Mouse (Mus musculus) thymus, postnatal 10 days (tissue): ENCODE measurements around the gene Gpa33.

Experiments
- DNase-seq, 2 experiments: peaks; one replicate each; pipeline ENCODE4 v3.0.0; 2021; ENCODE audit warnings: low spot score in 2 of 2

The Gpa33 gene

DNA sequence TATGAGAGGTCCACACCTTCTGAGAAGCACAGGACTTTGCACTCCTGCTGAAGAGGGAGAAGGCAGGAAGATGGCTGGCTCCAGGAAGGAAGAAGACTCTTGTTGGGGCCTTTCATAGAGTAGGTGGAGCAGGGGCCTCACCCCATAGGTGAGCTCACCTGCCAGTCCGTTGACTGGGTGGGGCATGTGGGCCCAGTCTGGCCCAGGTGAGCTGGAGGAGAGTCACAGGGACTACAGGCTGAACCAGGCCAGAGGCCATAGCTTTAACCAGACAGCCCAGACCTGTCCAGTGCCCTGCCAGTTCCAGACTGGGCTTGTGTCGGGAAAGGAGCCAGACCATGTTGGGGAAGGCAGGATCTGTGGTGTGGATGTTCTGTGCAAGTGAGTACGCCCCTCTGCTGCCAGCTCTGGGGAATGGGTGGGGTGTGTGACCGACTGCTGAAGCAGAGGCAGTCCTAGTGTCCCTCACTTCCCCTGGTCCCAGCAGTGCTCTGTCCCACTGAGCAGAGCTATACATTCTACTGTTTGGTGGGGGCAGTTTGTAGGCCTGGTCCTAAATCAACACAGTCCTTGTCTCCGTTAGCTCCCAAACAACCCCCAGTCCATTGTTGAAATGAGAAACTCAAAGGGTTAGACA lies at the start of gene Gpa33:
Gene Gpa33, plus strand, starts transcription at position 15 of the 637 bp plus-strand sequence.
- no peak for DNase-seq

DNA sequence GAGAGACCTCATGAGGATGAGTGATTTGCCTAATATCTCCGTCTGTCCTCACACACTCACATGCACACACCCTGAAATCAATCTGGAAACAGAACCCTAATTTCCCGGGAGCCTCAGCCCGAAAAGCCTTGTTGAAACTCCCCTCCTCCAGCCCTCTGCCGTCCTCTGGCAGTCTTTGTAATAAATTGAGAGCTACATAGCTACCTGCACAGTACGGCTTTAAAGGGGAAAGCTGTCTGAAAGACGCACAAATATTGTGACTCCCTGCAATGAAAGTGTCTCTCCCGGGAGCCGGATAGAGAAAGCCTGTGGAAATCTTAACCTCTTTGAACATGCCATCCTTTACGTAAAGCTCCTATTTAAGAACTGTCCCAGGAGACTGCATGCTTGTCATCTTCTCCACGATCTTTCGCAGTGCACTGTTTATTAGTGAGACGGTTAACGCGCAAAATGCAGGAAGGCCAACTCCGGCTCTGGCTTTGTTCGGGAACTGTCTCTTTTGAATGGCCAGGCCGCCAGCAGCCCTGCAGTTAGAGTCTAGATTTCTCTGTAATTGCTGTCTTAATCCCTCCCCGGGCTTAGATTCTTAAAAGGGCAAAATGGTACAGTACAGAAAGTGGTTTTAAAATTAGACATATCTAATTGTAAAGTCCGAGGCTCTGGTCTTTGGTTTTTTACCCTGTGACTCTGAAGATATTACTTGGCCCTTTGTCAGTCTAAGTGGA lies 41.4 kb upstream of the Gpa33 start:
- no peak for DNase-seq

DNA sequence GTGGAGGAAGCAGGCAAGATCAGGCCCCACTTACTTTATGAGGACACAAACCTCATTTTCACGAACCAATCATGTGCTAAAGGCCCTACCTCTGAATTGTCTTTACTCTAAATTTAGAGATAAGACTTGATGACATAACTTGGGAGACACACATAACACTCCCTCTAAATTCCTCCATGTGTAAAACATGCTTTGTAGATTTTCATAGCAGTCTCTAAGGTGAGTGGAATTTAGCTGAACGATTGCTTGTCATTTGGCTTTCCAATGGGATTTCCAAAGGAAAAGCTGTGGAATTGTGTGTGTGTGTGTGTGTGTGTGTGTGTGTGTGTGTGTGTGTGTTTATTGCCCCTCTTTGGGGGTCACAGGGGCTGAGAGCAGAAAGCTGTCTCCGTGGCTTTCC lies 40.7 kb upstream of the Gpa33 start:
- no peak for DNase-seq

DNA sequence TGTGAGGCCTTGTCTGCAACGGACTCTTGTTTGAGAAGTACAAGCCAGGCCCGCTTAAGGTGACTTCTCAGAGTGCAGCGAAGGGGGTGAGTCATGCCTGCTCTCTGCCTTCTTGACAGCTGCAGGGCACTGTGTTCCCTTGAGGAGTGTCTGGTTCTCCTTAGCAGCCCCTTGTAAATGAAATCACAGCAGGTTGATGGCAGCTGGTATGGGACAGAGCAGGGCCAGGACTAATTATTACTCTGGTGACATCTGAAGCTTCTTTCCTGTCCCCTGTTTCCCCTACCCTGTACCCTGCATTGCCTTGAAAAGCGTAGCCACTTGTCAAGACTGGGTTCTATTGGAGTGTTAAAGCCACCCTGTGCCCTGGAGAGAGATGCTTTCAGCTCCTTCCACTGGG lies 40.3 kb upstream of the Gpa33 start:
- DNase-seq = no peak

DNA sequence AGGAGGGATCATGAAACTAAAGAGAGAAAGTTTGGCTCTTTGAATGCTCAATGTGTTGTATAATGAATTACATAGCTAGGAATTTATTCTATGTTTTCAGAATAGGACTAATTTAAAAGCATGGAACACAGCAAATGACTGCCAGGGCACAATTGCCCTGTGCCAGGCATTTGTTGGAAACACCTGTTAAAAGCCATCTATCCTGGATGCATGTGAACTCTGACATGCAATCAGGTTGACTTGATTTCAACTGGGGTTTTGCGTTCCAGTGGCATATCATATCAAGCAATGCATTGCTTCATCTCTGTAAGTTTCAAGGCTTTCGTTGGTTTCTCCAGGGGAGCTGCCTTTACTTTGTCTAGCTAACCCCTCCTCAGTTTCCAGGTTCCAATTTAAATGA lies 39.7 kb upstream of the Gpa33 start:
- no peak for DNase-seq

DNA sequence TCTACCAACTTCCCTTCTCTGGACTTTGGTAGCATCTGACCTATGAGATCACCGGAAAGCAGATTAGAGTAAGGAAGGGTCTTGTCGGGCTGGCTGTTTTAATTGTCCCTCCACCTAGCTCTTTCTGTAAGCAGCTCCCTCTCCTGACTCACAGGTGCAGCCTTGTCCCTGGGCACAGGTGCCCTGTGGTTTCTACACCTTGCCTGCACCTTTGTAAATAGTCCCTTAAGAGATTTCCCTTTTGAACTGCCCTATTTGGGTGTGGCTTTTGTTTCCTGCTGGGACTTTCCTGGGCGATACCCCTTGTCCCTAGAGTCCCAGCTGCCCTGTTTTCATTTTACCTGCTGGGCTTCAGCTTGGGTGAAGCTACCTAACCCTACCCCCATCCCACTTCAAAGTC lies 35.6 kb upstream of the Gpa33 start:
- DNase-seq = no peak

DNA sequence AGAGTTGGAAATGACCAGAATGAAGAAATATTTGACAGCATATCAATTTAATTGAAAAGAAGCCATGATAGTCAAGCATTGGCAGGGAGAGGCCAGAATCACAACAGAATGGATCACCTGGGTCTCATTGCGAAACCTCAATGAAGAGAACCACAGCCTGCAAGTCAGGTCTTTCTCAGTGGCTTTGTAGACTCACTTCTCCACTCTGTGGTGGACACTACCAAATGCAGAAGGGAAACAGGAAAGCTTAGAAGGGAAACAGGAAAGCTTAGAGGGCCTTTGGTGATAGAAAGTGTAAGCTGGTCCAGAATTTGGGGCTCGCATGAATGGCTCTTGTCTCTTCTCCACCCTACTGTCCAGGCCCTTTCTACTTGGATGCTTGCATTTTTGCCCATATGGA lies 31.9 kb upstream of the Gpa33 start:
- no peak for DNase-seq

DNA sequence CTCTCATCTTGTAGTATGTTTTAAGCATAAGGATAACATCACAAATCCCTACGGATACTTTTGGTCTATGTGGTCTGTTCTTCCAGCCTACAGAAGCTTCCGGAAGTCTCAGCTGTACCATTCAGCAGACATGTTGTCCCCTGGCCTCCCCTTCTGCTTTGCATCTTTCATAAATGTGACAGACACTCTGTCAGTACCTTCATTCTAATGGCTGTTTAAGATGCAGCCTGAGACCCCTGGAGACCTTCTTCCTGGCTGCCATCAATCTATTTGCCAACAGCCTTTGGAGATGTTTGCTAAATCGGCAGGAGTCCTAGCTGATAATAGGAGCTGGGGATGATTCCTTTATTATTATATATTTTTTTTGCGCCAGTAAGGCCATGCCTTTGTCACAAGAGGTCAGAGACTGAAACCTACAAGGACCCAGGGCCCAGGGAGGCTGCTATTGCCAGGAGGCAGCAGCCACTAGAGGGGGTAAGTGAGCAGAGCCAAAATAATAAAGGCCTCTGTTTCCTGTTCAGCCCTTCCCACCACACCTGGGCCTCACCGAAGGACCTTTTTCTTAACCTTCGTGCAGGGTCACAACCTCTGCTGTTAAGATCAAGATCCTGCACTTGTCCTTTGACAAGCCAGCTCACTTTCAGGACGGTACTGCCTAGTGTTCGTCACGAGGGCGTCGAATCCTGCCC lies 27.0 kb upstream of the Gpa33 start:
- peak; percentile 33 to 74 for DNase-seq

DNA sequence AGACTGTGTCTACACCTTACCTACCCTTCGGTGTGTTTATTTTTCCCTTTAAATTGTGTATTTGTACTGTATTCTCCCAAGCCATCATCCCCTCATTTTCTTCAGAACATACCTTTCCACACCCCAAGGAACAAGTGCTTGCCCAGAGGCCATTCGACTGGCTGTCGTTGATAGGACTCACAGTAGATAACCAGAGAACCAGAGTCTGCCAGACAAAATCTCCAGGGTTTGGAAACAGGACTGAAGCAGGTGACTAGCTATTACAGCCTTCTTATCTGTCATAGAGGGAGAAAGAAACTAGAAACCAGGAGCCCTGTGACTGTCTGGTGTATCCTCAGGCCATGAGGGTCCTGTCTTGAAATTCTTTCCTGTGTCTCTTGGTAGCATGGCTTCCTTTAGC lies 25.2 kb upstream of the Gpa33 start:
- DNase-seq = no peak

DNA sequence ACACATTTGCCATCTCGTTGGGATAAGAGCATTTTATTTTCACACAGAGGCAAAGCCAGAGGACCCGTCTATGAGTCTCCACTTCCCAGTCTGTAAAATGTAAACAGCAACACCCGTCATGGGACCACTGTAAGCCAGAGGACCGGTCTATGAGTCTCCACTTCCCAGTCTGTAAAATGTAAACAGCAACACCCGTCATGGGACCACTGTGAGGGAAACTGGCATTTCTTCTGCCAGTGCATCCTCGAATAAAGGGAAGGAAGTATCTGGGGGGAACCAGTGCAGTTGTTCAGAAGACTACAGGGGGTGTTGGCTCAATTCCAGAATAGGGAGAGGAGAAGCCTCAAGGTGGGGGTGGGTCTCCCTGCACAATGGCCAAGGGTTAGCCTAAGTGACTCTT lies 24.6 kb upstream of the Gpa33 start:
- DNase-seq = no peak

DNA sequence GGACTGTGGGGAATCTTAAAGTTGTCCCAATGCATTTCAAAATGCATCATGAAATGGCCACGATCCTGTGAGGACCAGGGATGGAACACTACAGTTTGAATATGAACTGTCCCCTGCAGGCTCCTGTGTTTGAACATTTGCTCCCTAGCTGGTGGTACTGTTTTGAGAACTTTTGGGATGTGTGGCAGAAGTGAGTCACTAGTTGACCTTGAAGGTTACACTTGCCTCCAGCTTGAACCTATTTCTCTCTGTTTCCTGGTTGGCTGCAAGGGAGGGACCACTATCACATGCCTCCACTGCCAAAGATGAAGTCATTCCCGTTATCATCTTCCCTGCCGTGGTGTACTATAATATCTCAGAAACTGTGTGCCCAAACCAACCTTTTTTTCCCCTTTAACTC lies 15.1 kb upstream of the Gpa33 start:
- no peak for DNase-seq

DNA sequence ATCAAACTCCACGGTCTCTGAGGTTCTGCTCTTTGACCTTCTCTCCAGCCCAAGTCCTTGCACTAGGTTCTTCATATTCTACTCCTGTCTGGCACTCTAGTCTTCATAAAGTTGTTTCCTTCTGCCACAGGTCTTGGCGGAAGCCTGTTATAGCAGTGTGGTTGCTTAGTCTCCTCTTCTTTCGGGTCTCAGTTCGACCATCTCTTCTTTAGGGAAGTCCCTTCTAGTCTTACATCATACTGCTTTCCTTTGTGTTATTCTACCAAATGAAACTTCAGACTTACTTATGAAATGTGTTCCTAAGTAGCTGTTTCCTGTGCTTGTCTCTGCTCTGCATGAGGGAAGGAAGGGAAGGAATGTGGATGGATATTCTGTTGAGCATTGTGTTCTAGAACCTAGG lies 14.3 kb upstream of the Gpa33 start:
- no peak for DNase-seq

DNA sequence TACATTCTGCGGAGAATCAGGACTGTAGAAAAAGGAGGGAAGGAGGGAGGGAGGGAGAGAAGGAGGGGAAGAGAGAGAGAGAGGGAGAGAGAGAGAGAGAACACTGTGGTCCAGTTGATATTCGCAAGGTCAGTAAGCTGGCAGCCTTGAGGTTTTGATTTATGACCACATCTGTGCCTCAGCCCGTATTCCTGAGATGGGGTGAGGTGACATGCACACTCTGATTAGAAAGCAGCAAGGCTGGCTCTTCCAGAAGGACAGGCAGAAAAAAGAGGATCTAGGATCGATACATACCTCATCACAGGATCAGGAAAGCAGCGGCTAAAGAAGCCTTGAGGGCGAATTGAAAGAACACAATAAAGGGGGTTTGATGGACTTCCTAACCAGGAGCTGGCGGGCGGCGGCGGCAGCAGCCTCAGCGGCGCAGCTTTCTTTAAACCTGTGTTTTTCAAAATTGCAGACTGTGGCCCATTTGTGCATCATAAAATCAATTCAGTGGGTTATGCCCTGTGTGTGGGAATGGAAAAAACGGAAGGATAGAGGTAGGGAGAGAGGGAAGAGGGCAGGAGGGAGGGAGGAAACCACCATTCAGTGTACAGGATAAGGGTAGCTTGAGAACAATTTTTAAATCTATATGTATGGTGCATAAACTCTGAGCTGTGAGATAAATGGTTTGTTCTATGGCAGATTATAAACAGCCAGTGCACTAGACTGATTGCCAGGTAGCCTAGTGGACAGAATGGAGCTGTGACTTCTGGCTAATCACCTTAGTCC lies 12.0 kb upstream of the Gpa33 start:
- DNase-seq = no peak

DNA sequence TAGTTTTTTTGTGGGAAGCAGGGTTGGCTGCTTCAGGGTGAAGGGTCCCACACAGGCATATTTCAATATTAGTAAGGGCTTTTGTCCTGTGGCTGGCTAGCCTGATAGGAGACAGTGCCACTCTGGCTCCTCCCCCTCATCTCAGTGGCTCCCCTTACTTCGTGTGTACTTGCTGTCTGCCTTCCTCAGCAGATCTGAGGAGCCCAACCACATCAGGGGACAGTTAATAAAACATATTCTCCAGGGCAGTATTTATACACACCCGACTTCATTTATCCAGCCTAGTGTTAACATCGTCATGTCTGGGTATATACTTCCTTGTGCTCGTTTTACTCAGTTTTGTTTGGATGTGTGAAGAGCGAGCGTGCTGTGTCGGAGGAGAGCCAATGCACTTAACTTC lies 7.9 kb upstream of the Gpa33 start:
- DNase-seq = no peak

DNA sequence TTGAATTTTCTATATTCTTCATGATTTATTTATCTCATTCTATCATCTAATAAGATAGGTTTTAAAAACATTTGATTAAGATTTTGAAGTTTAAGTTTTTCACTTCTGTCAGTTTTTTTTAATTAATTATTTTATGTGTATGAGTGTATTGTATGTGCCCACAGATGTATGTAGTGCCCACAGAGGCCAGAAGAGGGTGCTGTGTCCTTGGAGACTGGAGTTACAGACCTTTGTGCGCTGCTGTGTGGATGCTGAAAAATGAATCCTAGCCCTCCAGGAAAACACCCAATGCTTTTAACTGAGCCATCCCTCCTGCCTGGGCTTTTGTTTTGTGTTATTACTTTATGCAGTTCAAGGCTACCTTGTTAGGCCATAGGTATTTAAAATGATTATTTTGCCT lies 7.0 kb upstream of the Gpa33 start:
- DNase-seq = no peak

DNA sequence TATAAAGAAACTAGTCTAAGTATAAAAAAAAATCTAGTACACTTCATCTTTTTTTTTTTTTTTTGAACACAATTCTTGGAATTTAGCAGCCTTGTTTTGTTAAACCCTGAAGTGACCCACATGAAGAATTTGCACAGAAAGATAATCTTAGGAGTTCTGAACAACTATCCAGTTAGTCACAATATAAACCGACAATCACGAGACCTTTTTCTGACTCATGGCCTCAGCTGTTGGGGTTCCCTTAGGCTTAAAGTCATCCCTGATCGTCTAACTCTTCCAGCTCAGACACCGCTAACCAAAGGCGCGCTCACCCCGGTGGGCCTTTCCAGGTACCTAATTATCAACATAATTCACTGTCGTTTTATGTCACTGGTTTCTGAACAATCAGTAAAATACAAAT lies 6.3 kb upstream of the Gpa33 start:
- DNase-seq = no peak

DNA sequence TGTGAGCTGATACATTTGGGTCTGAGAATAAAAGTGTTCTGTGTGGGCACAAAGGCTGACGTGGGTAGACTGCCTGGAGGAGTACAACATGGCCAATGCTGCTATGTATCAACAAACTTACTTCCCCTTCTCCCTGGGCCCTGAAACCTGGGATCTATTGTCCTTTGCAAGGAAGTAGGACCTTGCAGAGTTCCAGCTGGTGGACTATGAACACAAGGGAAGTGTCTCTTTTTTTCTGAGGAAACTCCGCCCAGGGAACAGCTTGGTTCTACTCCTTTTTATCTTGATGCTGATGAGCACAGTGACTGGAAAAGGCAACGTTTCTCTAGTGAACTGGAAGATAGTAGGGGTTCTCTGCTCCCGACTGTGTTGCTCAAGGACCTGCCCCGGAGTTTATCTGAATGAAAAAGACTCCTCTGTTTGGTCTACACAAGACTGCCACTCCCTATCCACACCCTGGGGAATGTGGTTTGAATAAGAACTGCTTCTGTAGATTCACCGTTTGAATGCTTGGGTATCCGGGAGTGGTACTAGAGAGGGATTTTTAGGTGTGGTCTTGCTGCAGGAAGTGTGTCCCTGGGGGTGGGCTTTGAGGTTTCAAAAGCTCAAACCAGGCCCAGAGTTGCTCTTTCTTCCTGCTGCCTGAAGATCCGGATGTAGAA lies 5.0 kb upstream of the Gpa33 start:
- no peak for DNase-seq

DNA sequence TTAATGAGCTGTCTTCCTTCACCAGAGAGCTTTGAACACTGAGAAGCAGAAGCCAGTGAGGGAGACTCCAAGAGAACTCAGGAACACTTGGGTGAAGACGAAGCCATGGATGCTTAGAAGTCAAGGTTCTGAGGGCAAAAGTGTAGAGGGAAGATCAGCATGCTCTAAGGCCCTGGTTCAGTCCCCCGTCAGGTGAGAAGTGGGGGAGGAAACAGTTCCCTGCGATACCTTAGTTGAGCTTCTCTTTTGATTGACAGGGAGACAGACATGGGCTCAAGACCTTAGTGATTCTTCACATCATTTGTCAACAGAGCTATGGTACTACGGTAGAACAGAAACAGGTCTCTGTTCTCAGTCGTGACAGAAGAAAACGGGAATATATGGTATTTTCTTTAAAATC lies 3.7 kb upstream of the Gpa33 start:
- DNase-seq = no peak

DNA sequence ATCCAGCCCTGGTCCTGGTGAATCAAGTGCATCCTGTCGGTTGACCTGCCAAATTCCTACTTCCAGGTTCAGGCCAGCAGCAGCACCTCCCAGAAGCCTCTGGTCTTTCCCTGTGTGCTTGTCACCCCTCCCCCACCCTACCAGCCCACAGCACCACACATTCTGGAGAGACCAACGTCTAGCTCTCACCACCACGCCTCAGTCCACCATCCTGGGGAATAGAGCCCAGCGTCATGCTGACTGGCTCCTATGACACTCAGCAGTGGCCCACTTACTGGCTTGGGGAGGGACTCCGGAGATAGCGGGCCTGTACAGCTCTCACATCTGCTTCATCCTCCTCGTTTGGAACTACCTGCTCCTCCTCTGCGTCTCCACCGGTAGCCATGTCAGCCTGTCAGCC lies 3.2 kb upstream of the Gpa33 start:
- DNase-seq = no peak

DNA sequence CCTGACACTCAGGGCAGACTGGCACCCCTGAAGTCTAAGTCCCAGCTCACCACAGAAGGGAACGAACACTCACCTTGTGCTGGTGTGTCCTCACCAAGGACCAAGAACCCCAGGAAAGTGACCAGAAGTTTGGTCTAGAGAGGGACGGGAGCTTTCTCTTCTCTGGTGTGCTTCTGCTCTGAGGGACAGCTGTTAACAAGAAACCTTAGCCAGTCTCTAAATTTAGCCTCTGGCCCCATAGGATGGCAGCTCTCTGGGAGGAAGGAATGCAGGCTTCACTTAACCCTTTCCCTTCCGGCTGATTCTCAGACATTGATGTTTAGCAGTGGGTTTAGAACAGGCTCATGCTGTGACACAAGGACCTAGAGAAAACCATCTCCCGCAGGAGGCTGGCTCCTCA lies 2.3 kb upstream of the Gpa33 start, which contains the start of gene Dusp27:
Gene Dusp27, minus strand, starts transcription at position 204 of the 400 bp plus-strand sequence.
- no peak for DNase-seq

DNA sequence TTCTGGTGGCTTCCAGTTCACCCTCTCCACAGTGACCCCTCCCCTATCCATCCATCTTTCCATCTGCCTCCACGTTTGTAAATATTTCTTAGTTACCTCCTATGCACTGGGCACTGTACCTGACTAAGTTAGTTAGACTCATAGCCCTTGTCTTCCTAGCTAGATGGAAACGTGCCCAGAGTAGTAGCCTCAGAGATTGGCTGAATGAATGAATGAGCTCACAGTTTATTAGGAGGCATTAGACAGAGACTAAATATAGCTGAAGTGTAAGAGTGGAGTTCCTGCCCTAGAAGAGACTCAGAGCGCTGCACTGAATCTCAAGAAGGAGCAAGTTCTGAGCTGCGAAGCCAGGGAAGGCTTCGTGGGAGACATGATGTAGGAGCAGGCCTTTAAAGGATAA lies 1.5 kb upstream of the Gpa33 start:
- DNase-seq = no peak

DNA sequence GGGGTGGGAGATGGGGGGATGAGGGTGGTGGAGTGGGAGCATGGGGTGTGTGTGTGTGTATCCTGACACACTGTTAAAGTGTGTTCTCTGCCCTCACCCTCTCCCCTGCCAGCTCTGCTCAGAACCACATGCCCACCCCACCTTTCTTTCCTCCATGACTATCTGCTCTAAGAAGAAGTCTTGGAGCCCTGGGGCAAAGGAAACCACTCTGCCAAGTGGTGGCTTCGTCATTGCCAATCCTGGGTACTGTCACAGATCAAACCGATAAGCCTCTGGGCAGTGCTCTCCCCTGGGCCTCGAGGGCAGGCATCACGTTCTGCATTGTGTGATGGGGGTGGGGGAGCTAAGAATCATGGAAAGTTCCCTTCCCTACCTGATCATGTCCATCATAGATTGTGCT lies 2.3 kb downstream of the Gpa33 start:
- no peak for DNase-seq
